Comparison of ENCODE assay signal across 25 mouse cellular contexts in the genomic region with DNA sequence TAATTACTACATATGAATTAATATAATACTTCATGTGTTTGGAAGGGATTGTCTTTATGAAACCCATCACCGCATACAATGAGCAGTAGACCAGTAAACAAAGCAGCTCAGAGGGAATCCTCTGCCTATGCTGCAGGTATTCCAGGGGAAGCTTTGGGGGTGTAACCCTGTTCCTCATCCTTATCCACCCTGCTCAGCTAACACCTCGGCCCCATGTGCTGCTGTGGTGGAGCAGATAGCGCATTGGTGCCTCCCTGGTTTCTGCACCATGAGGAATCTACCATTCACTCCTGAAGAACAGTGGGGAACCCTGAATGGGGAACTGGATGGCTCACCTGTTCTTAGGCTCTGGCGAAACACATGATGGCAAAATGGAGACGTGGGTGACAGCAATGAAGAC. TPM values are rescaled to one million over a fixed set of nuclear protein-coding genes. Genes with fewer than 3 reads are reported as not detected.
DNase-seq lines count a peak whose midpoint lies in the region; ATAC-seq and TF ChIP-seq lines count a peak whose summit lies in the region.
"Had no signal": no experiment of that assay in that cellular context is flagged by ENCODE, and none has a peak within 500 bp of the region (broad histone marks: within the 10 kb centered on the region; RNA-seq: fewer than 3 reads in every experiment).

No protein-coding gene starts in this region.

- H3K9ac ChIP-seq in heart, embryonic 12.5 days = no peak overlapping the region
- H3K9ac ChIP-seq in liver, embryonic 14.5 days (replicated peaks) = no peak overlapping the region
- H3K9ac ChIP-seq in forebrain, embryonic 14.5 days (ENCODE audit: low read length) = no peak overlapping the region
- H3K9ac ChIP-seq: forebrain, embryonic 15.5 days; intestine, embryonic 15.5 days; limb, embryonic 12.5 days; lung, embryonic 14.5 days; neural tube, embryonic 12.5 days had no signal

- no peaks in the 10 kb centered on the region for H3K9me3 ChIP-seq in heart, embryonic 12.5 days (replicated peaks)
- no peaks in the 10 kb centered on the region for H3K9me3 ChIP-seq in liver, embryonic 14.5 days (ENCODE audit: control insufficient read depth, low read length)
- H3K9me3 ChIP-seq in forebrain, embryonic 14.5 days (replicated peaks; ENCODE audit: control insufficient read depth, low read length) = no peaks in the 10 kb centered on the region
- H3K9me3 ChIP-seq: forebrain, embryonic 15.5 days; hindbrain, embryonic 10.5 days; intestine, embryonic 15.5 days; limb, embryonic 12.5 days; neural tube, embryonic 12.5 days had no signal

- H3K4me3 ChIP-seq in heart, embryonic 12.5 days = no peak overlapping the region
- no peak overlapping the region for H3K4me3 ChIP-seq in liver, embryonic 14.5 days (ENCODE audit: insufficient read depth in 1 of 2, low read depth in 2 of 2, low read length in 2 of 2)
- H3K4me3 ChIP-seq in forebrain, embryonic 14.5 days (ENCODE audit: low read depth, low read length) = no peak overlapping the region
- H3K4me3 ChIP-seq: forebrain, embryonic 15.5 days; hindbrain, embryonic 10.5 days; intestine, embryonic 15.5 days; layer of hippocampus, adult 2 months; limb, embryonic 12.5 days; megakaryocyte, embryonic 14.5 days; neural tube, embryonic 12.5 days had no signal

- ATAC-seq in heart, embryonic 12.5 days (ENCODE audit: insufficient number of reproducible peaks, low FRiP score) = peak; percentile 76
- ATAC-seq in liver, embryonic 14.5 days (ENCODE audit: insufficient read depth) = peak; percentile 92
- no peak for ATAC-seq in forebrain, embryonic 14.5 days
- ATAC-seq: forebrain, embryonic 15.5 days; hindbrain, embryonic 16.5 days; intestine, embryonic 15.5 days had no signal

- peak; percentile 85 for TF ChIP-seq EP300 in liver, embryonic 14.5 days (IDR thresholded peaks at IDR 0.05; ENCODE audit: low read depth)

- peaks cover 6% of the 10 kb centered on the region; the same call in 1 of the 2 replicates for H3K4me1 ChIP-seq in heart, embryonic 12.5 days (replicated peaks)
- H3K4me1 ChIP-seq in liver, embryonic 14.5 days (replicated peaks; ENCODE audit: control insufficient read depth in 2 of 2, insufficient read depth in 2 of 2, low read length in 1 of 2) = peaks cover 33 to 45% of the 10 kb centered on the region in 2 experiments
- no peaks in the 10 kb centered on the region for H3K4me1 ChIP-seq in forebrain, embryonic 14.5 days (ENCODE audit: control insufficient read depth, insufficient read depth, low read length)
- H3K4me1 ChIP-seq: megakaryocyte, embryonic 14.5 days had no signal

- TF ChIP-seq CTCF in liver, embryonic 14.5 days (IDR thresholded peaks at IDR 0.05; ENCODE audit: low read depth) = no peak

- DNase-seq in heart, adult 9 months (ENCODE audit: low spot score in 2 of 2) = no peak
- DNase-seq in c-Kit-negative CD71-positive TER-119-positive erythroid progenitor cells, embryonic 14.5 days (ENCODE audit: low read depth, low spot score) = peak; percentile 66
- DNase-seq in liver, embryonic 14.5 days (ENCODE audit: low read depth in 3 of 3, low spot score in 3 of 3) = peak; percentile 72 to 81 (median 74)
- peak; percentile 20 for DNase-seq in yolk sac, embryonic 10.5 days (ENCODE audit: low spot score)
- no peak for DNase-seq in forebrain, embryonic 14.5 days (ENCODE audit: low spot score)
- no peak for DNase-seq in urinary bladder, adult 18-20 months (ENCODE audit: low spot score in 2 of 2)
- DNase-seq: adrenal gland, adult 8-10 months; cerebellum, adult 8-10 months; cerebellum, postnatal 36 days; kidney, adult 8-10 months; kidney, postnatal 10 days; lung, embryonic 14.5 days; midbrain, embryonic 14.5 days; retina, postnatal 1 day; thymus, adult 2 months; thymus, postnatal 4 days had no signal

- H3K27me3 ChIP-seq in heart, embryonic 12.5 days (replicated peaks) = no peaks in the 10 kb centered on the region
- no peaks in the 10 kb centered on the region for H3K27me3 ChIP-seq in liver, embryonic 14.5 days (ENCODE audit: control insufficient read depth, insufficient read depth, low read length)
- H3K27me3 ChIP-seq in forebrain, embryonic 14.5 days (replicated peaks; ENCODE audit: control insufficient read depth, insufficient read depth, low read length) = no peaks in the 10 kb centered on the region
- H3K27me3 ChIP-seq: forebrain, embryonic 15.5 days; intestine, embryonic 15.5 days; limb, embryonic 12.5 days; neural tube, embryonic 12.5 days had no signal

- WGBS in heart, embryonic 12.5 days = 72% methylated on average over 5 of the region's 5 CpGs
- 48% methylated on average over 5 of the region's 5 CpGs for WGBS in liver, embryonic 14.5 days (ENCODE audit: insufficient replicate concordance)
- 79% methylated on average over 5 of the region's 5 CpGs for WGBS in forebrain, embryonic 14.5 days

- no peaks in the 10 kb centered on the region for H3K36me3 ChIP-seq in heart, embryonic 12.5 days
- H3K36me3 ChIP-seq in liver, embryonic 14.5 days (replicated peaks; ENCODE audit: control insufficient read depth, insufficient read depth, low read depth) = no peaks in the 10 kb centered on the region
- H3K36me3 ChIP-seq in forebrain, embryonic 14.5 days (ENCODE audit: control insufficient read depth, insufficient read depth, low read length) = no peaks in the 10 kb centered on the region
- H3K36me3 ChIP-seq: forebrain, embryonic 15.5 days; hindbrain, embryonic 10.5 days; intestine, embryonic 15.5 days; limb, embryonic 12.5 days; neural tube, embryonic 12.5 days had no signal

- H3K4me2 ChIP-seq in heart, embryonic 12.5 days = no peak overlapping the region
- H3K4me2 ChIP-seq in liver, embryonic 14.5 days (ENCODE audit: low read depth) = peak overlapping the region; percentile 53
- H3K4me2 ChIP-seq in forebrain, embryonic 14.5 days (ENCODE audit: low read length) = no peak overlapping the region
- H3K4me2 ChIP-seq: forebrain, embryonic 15.5 days; intestine, embryonic 15.5 days; limb, embryonic 12.5 days; lung, embryonic 14.5 days; neural tube, embryonic 12.5 days had no signal

- no peak overlapping the region for H3K27ac ChIP-seq in heart, embryonic 12.5 days (ENCODE audit: poor library complexity, severe bottlenecking)
- peak overlapping the region; percentile 73 for H3K27ac ChIP-seq in liver, embryonic 14.5 days
- no peak overlapping the region for H3K27ac ChIP-seq in forebrain, embryonic 14.5 days (ENCODE audit: low read depth, low read length)
- H3K27ac ChIP-seq: forebrain, embryonic 15.5 days; hindbrain, embryonic 10.5 days; intestine, embryonic 15.5 days; layer of hippocampus, adult 2 months; limb, embryonic 12.5 days; neural tube, embryonic 12.5 days had no signal

RNA-seq across cellular contexts. Expression of gene Fbp1, which starts 23.5 kb away (rescaled TPM):
- polyA plus RNA-seq in heart, embryonic 12.5 days (2016; fragmentation: Nextera tagmentation; extraction: Ambion mirVana) = 0.22 TPM in 1 of 2 replicates, not detected in the other
- 0.68 and 1.2 TPM in 2 replicates for polyA plus RNA-seq in liver, embryonic 14.5 days (2012; rRNA removed)
- polyA plus RNA-seq in liver, embryonic 14.5 days (2014; fragmentation: Nextera tagmentation; extraction: Ambion mirVana) = 2.1 and 4.5 TPM in 2 replicates
- polyA plus RNA-seq in forebrain, embryonic 14.5 days (2014; fragmentation: Nextera tagmentation; extraction: Ambion mirVana) = not detected in 2 replicates
- polyA plus RNA-seq: forebrain, embryonic 15.5 days; midbrain, embryonic 14.5 days had no signal

RNA-seq across cellular contexts. Expression of gene 2010111I01Rik, which starts 53.1 kb away (rescaled TPM):
- 53.5 and 53.8 TPM in 2 replicates for polyA plus RNA-seq in heart, embryonic 12.5 days (2016; fragmentation: Nextera tagmentation; extraction: Ambion mirVana)
- polyA plus RNA-seq in liver, embryonic 14.5 days (2012; rRNA removed) = 7.7 and 10.7 TPM in 2 replicates
- 13.6 and 15.7 TPM in 2 replicates for polyA plus RNA-seq in liver, embryonic 14.5 days (2014; fragmentation: Nextera tagmentation; extraction: Ambion mirVana)
- 23.5 and 28.0 TPM in 2 replicates for polyA plus RNA-seq in forebrain, embryonic 14.5 days (2014; fragmentation: Nextera tagmentation; extraction: Ambion mirVana)

RNA-seq across cellular contexts. Expression of gene Fbp2, which starts 53.4 kb away (rescaled TPM):
- polyA plus RNA-seq in heart, embryonic 12.5 days (2016; fragmentation: Nextera tagmentation; extraction: Ambion mirVana) = 0.20 TPM in 1 of 2 replicates, not detected in the other
- polyA plus RNA-seq in liver, embryonic 14.5 days (2012; rRNA removed) = 0.02 and 0.11 TPM in 2 replicates
- not detected in 2 replicates for polyA plus RNA-seq in liver, embryonic 14.5 days (2014; fragmentation: Nextera tagmentation; extraction: Ambion mirVana)
- 0.13 TPM in 1 of 2 replicates, not detected in the other for polyA plus RNA-seq in forebrain, embryonic 14.5 days (2014; fragmentation: Nextera tagmentation; extraction: Ambion mirVana)
- polyA plus RNA-seq: hindbrain, embryonic 10.5 days; lung, embryonic 14.5 days; neural tube, embryonic 12.5 days had no signal

Comparison
In these comparisons a context has a peak if more than half of its experiments do, and no peak if none do; other contexts are left out.
1. DNase-seq: peak in c-Kit-negative CD71-positive TER-119-positive erythroid progenitor cells, embryonic 14.5 days (single experiment), liver, embryonic 14.5 days (3 of 3) and yolk sac, embryonic 10.5 days (single experiment); none in heart, adult 9 months (0 of 2), forebrain, embryonic 14.5 days (single experiment) and urinary bladder, adult 18-20 months (0 of 2).